Mouse (Mus musculus) forebrain, embryonic 11.5 days (tissue): ENCODE measurements around the gene Setd3. TPM values are rescaled to one million over a fixed set of nuclear protein-coding genes. Genes with fewer than 3 reads are reported as not detected.

ENCODE experiments used
- ATAC-seq: fragments of 200-750 bp; cut with Nextera tagmentation; replicated peaks from 2 replicates; pipeline ENCODE4 v1.8.0; 2017; ENCODE audit warnings: moderate TSS enrichment; ENCODE audit not compliant: low FRiP score
- DNase-seq: peaks from one replicate; pipeline ENCODE4 v3.0.0-alpha.2; 2017; ENCODE audit warnings: low spot score
- H3K27ac ChIP-seq: fragments of 300-500 bp; sonication (generic); 2 replicates; pipeline ENCODE4 v1.5.1; 2014; ENCODE audit warnings: low read depth, low read length
- H3K27me3 ChIP-seq: fragments of 300-500 bp; sonication (generic); 2 replicates; pipeline ENCODE4 v1.6.1; 2014; ENCODE audit warnings: mild to moderate bottlenecking, low read length, mixed read lengths; ENCODE audit not compliant: control insufficient read depth, insufficient read depth
- H3K36me3 ChIP-seq: fragments of 300-500 bp; sonication (generic); 2 replicates; pipeline ENCODE4 v1.6.1; 2014; ENCODE audit warnings: mild to moderate bottlenecking, low read length, moderate library complexity, mixed read lengths; ENCODE audit not compliant: control insufficient read depth, insufficient read depth
- H3K4me1 ChIP-seq: fragments of 300-500 bp; sonication (generic); replicated peaks from 2 replicates; pipeline ENCODE4 v1.6.1; 2014; ENCODE audit warnings: low read length, mixed read lengths; ENCODE audit not compliant: control insufficient read depth, insufficient read depth
- H3K4me2 ChIP-seq: fragments of 300-500 bp; sonication (generic); 2 replicates; pipeline ENCODE4 v1.6.1; 2014; ENCODE audit warnings: low read depth, mild to moderate bottlenecking, low read length, moderate library complexity, mixed read lengths; ENCODE audit not compliant: severe bottlenecking
- H3K4me3 ChIP-seq: fragments of 300-500 bp; sonication (generic); 2 replicates; pipeline ENCODE4 v1.5.1; 2014; ENCODE audit warnings: low read depth, low read length
- H3K9ac ChIP-seq: fragments of 300-500 bp; sonication (generic); 2 replicates; pipeline ENCODE4 v1.6.1; 2014; ENCODE audit warnings: low read length
- H3K9me3 ChIP-seq: fragments of 300-500 bp; sonication (generic); 2 replicates; pipeline ENCODE4 v1.6.1; 2016; ENCODE audit warnings: low read length, mixed read lengths; ENCODE audit not compliant: control insufficient read depth
- WGBS: fragments of 180-500 bp; shearing (Covaris S2); extraction: QIAGEN DNeasy Blood & Tissue Kit; methylation state at CpG from one replicate; pipeline ENCODE4 v1.1.7; 2014; 5-methylcytosine and 5-hydroxymethylcytosine counted together
- polyA plus RNA-seq: library from polyadenylated mRNA; unstranded; fragments of >200 nt; fragmentation: Nextera tagmentation; extraction: Ambion mirVana; gene quantifications from 2 replicates; pipeline ENCODE4 v1.2.1, GENCODE M21; 2014

The Setd3 gene
- polyA plus RNA-seq, 1 experiment from 2014 or later, result 85.9 TPM

GRCm38 (mm10) chr12:108219825-108220616 lies 40.9 kb upstream of the Setd3 start:
- DNase-seq, result no peak
- Histone ChIP-seq H3K9ac (no peak overlapping the region), H3K4me1 (peaks cover 23% of the 10 kb centered on the region)

GRCm38 (mm10) chr12:108219163-108219562 lies 40.0 kb upstream of the Setd3 start:
- Histone ChIP-seq H3K9ac (no peak overlapping the region; the same call in 1 of the 2 replicates), H3K27ac (no peak overlapping the region), H3K4me3 (no peak overlapping the region), H3K9me3 (no peaks in the 10 kb centered on the region), H3K27me3 (no peaks in the 10 kb centered on the region; the same call in 1 of the 2 replicates), H3K4me2 (no peak overlapping the region), H3K4me1 (peaks cover 20% of the 10 kb centered on the region), H3K36me3 (no peaks in the 10 kb centered on the region)
- no peak for DNase-seq
- WGBS, result 56% methylated on average over 15 of the region's 15 CpGs
- no peak for ATAC-seq

More at GRCm38 (mm10) chr12:108219825-108220616, 40.9 kb upstream of the Setd3 start:
- no peak overlapping the region for H3K27ac ChIP-seq
- H3K9me3 ChIP-seq, result no peaks in the 10 kb centered on the region
- no peaks in the 10 kb centered on the region for H3K27me3 ChIP-seq
- WGBS, result 73% methylated on average over 21 of the region's 21 CpGs
- H3K36me3 ChIP-seq, result no peaks in the 10 kb centered on the region
- no peak for ATAC-seq
- no peak overlapping the region for H3K4me3 ChIP-seq
- H3K4me2 ChIP-seq, result no peak overlapping the region

DNA sequence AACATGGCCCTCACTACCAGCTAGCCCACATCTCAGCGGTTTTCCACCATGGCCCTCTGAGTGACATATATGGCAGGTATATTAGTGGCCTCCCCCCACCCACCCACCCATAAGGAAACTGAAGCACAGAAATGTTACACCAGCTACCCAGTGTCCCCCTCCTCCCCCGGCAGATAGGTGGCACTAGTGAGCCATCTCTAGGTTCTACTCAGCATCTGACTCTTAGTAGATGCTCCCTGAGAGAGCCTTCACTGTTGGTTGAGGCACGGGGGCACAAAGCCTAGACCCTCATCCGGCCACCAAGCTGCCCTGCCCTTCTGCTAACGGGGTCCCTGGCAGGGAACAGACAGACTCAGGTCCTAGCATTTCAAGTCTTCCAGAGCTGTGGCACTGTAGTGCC lies 38.5 kb upstream of the Setd3 start:
- no peak overlapping the region for H3K9ac ChIP-seq
- H3K36me3 ChIP-seq, result no peaks in the 10 kb centered on the region
- no peak for ATAC-seq
- H3K27me3 ChIP-seq, result no peaks in the 10 kb centered on the region; the same call in 1 of the 2 replicates
- H3K27ac ChIP-seq, result no peak overlapping the region
- no peaks in the 10 kb centered on the region for H3K9me3 ChIP-seq
- no peak overlapping the region for H3K4me2 ChIP-seq
- H3K4me3 ChIP-seq, result no peak overlapping the region
- 70% methylated on average over 5 of the region's 5 CpGs for WGBS
- DNase-seq, result no peak
- peaks cover 26% of the 10 kb centered on the region for H3K4me1 ChIP-seq

GRCm38 (mm10) chr12:108216611-108217370 lies 37.7 kb upstream of the Setd3 start:
- DNase-seq (no peak), ATAC-seq (no peak)
- Histone ChIP-seq H3K9me3 (no peaks in the 10 kb centered on the region), H3K4me2 (no peak overlapping the region), H3K4me3 (no peak overlapping the region), H3K27ac (no peak overlapping the region), H3K27me3 (no peaks in the 10 kb centered on the region; the same call in 1 of the 2 replicates), H3K36me3 (no peaks in the 10 kb centered on the region), H3K9ac (no peak overlapping the region), H3K4me1 (peaks cover 26% of the 10 kb centered on the region)
- 66% methylated on average over 11 of the region's 11 CpGs for WGBS

DNA sequence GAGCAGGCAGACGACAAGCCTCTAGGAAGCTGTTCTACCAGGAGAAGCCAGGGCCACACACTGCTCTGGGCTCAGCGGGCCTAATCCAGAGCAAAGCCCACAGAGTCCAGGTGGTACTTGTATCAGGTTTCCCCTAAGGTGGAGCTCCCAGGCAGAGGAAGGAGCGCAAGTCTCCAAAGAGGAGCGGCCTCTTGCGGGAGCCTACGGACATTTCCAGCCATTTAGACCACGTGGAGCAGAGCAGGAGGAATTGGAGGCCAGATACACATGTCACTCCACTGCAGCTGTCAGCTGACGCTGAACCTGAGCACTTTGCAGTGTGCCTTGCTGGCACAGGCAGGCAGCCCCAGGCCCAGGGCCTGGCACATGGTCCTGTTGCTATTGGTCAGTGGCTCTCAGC lies 36.0 kb upstream of the Setd3 start:
- 55% methylated on average over 8 of the region's 8 CpGs for WGBS
- no peak for ATAC-seq
- H3K27me3 ChIP-seq, result no peaks in the 10 kb centered on the region; the same call in 1 of the 2 replicates
- H3K4me3 ChIP-seq, result no peak overlapping the region
- H3K36me3 ChIP-seq, result no peaks in the 10 kb centered on the region
- H3K9me3 ChIP-seq, result no peaks in the 10 kb centered on the region
- H3K4me2 ChIP-seq, result no peak overlapping the region
- peaks cover 22% of the 10 kb centered on the region for H3K4me1 ChIP-seq
- H3K9ac ChIP-seq, result no peak overlapping the region
- DNase-seq, result no peak
- no peak overlapping the region for H3K27ac ChIP-seq

DNA sequence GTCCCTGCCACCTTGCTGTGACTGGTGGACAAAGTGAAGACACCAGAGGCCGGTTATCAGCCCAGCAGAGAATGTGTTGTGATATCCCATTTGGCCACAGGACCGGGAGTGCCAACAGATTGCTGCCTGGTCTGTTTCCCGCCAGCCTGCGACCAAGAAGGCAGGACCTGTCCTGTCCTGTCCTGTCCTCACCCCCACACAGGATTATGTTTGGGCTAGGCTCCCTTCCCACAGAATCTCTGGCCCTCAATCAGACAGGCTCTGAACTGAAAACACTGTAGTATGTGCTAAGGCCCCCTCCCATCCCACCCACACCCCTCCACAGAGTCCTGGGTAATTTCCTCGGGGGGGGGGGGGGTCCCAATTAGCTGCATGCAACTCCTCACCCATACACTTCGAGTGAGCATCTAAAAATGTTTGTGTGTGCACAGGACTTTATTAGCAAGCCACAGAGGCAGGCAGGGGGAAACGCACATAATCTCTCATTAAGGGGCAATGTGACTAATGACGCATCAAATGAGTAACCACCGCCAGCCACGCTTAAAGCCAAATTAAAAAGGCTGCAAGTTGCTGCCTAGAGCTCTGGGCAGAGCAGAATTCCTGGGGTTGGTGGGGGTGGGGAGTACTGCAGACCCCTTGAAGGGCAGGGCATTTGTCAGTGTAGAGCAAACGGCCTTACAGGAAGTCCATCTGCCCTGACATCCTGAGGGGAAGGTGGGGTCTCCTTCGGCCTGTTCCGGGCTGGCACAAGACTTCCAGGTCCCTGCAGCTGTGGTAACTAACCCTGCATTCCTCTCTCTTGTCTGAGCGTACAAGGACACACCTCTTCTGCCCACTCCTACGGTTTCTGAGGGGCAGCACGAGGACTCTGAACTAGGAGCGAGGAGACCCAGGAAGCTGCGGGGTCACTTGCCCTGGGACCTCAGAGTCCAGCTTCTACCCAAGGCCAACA lies 34.3 kb upstream of the Setd3 start:
- Histone ChIP-seq H3K4me3 (no peak overlapping the region), H3K36me3 (no peaks in the 10 kb centered on the region), H3K27me3 (no peaks in the 10 kb centered on the region; the same call in 1 of the 2 replicates), H3K27ac (no peak overlapping the region), H3K4me1 (peaks cover 13% of the 10 kb centered on the region), H3K4me2 (no peak overlapping the region), H3K9ac (no peak overlapping the region; the same call in 1 of the 2 replicates), H3K9me3 (no peaks in the 10 kb centered on the region)
- DNase-seq (no peak), ATAC-seq (no peak)
- 33% methylated on average over 18 of the region's 18 CpGs for whole genome bisulfite sequencing

- WGBS, result 90% methylated on average over 6 of the region's 6 CpGs
- Histone ChIP-seq H3K27me3 (no peaks in the 10 kb centered on the region; the same call in 1 of the 2 replicates), H3K36me3 (no peaks in the 10 kb centered on the region), H3K9me3 (no peaks in the 10 kb centered on the region), H3K4me2 (no peak overlapping the region), H3K4me3 (no peak overlapping the region), H3K9ac (no peak overlapping the region), H3K4me1 (peaks cover 13% of the 10 kb centered on the region), H3K27ac (no peak overlapping the region)
- ATAC-seq (no peak), DNase-seq (no peak)
Observed at GRCm38 (mm10) chr12:108212476-108212875, 33.4 kb upstream of the Setd3 start.

DNA sequence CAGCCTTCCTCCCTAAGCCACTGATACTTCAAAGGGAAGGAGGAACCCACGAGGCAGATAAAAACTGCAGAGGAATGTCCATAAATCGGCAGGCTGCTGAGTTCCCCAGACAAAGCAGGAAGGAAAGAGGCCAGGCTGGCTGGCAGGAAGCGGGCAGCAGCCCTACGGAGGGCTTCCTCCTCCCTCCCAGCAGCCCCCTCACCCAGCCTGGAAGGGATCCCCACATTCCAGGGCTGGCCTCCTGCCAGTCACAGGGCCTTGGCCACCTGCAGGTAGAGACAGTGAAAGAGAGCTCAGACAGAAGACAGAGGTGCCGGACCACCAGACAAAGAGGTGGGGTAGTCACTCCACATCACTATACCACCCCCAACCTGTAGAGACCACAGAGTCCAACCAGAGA lies 33.0 kb upstream of the Setd3 start:
- Histone ChIP-seq H3K27ac (no peak overlapping the region), H3K4me2 (no peak overlapping the region), H3K27me3 (no peaks in the 10 kb centered on the region; the same call in 1 of the 2 replicates), H3K4me3 (no peak overlapping the region), H3K4me1 (peaks cover 13% of the 10 kb centered on the region), H3K9me3 (no peaks in the 10 kb centered on the region), H3K36me3 (no peaks in the 10 kb centered on the region), H3K9ac (no peak overlapping the region)
- DNase-seq (no peak), ATAC-seq (no peak)
- 65% methylated on average over 5 of the region's 5 CpGs for WGBS
